Mouse (Mus musculus) adrenal gland, postnatal 25 days (tissue): ENCODE results near the gene Fbxl8. TPM values are rescaled to one million over a fixed set of nuclear protein-coding genes. Genes with fewer than 3 reads are reported as not detected.

ENCODE experiments used
- DNase-seq: peaks from one replicate; pipeline ENCODE4 v3.0.0; 2021; ENCODE audit warnings: mixed read lengths
- total RNA-seq: library from RNA; stranded (reverse); gene quantifications from 2 replicates; pipeline ENCODE4 v1.2.3, GENCODE M21; 2021

Gene Fbxl8
- total RNA-seq, 1 experiment from 2014 or later: 4.5 TPM

DNA sequence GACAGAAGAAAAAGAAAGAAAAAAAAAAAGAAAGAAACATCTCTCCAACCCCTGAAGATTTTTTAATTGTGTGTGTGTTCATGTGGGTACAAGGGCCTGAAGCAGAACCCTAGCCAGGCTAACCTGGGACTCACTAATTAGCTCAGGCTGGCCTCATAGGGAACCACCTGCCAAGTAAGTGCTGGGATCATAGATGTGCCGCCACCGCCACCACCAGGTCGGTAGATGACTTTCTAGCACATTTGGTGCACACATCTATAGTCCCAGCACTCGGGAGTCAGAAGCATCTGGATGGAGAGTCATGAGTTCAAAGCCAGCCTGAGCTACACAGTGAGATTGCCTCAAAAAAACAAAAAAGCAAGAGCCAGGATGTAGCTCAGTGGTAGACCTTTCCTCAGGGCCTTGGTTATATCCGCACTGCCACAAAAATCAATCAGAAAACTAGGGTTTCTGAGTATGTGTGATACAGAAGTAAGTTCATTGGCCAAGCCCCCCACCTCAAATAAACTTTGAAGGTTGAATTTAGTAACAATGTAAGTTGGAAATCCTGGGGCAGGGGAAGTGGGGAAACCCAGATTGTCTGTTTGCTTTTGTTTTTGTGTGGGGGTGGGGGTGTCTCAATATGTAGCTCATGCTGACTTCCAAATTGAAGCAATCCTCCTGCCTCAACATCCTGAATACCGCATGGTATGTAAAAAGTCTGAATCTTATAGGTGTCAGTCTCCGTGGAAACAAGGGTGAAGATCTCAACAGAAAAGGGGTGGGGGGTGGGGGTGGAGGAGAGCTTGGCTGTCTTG, 6.9 kb upstream of the Fbxl8 start:
- no peak for DNase-seq

DNA sequence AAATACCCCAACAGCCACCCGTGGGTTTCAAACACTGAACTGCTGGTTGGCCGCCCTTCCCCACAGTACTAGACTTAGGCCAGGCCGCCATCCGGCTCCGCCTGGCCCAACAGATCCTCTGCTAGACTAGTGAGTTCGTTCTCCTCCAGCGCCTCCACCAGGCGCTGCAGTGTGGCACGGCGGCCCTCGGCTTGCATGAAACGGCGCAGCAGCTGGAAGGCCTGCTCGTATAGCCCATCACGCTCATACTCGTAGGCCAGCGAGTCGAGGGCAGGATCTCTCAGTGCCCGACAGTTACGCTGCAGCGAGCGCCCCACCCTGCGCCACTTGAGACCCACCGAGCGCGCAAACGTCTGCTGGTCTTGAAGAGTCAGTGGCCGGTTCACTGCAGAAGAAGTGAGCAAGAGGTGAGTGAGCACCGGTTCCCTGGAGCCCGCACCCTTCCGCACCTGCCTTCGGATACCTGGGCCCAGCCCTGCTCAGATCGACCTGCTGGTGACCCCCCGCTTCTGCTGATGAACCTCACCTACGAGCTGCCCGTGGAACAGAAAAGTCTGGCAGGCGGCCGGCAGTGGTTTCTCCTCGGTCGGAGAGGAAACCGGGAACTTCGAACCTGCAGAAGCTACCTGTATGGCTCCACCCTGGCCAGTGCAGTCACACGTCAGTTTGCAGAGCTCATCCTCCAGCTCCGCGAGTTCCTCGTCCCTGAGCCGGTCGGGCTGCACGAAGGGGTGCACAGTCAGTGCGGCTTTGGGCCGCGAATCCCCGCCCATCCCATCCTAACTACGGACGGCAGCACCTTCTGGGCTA, 5.3 kb upstream of the Fbxl8 start:
- DNase-seq: peak; percentile 14

DNA sequence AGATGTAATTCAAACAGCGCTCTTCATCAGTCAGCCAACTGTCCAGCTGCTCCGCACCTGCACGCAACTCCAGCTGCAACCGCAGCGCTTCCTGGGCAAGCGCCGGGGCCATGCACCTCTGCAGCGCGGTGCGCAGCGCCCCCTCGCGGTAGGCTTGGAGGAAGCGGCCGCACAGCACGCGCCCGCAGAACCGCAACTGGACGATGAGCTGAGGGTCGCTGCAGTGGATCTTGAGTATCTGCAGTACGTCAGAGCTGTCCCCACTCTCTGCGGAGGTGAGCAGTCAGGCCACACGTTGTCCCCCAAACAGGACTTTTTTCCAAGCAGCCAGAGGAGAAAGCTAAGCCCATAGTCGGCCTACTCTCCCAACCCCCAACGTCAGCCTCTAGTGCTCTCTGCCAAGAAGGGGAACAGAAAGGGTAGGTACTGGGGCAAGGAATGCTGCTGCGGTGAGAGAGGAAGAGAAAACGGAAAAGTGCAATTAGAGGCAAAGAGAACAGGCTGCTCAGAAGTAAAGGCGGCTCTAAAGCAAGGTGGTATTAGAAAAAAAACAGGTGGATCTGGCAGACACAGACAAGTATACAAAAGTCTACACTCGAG, 4.6 kb upstream of the Fbxl8 start:
- DNase-seq: peak; percentile 85

DNA sequence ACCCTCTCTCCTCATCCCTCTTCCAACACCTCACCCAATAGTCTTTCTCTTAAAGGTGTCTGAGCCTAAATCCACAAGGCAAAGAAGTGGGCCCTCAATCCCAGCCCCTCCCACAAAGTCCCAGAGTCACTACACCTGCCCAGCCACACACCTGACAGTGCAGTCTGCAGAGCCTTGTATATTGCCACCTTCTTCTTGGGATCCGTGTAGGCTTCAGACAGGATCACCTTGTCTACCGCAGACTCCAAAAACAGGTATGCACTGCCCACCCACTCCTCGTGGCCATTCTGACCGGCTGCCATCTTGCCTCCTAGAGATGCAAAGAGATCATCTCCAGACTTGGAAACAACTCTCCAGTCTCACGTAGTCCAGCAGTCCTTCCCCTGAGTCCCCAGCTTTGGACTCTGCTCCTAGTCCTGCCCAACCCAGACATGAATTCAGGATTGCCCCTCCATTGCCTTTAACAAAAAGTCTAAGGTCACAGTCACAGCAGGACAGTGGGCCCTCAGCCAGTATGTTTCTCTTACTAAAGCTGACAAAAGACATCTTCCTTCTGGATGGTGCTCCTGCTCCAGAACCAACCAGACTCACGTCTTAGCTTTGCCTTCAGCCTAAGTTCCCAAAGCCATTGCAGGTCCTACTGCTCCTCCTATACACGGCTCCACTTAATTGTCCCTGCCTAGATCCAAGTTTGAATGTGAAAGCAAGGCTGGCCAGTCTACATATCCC, 3.9 kb upstream of the Fbxl8 start:
- no peak for DNase-seq

DNA sequence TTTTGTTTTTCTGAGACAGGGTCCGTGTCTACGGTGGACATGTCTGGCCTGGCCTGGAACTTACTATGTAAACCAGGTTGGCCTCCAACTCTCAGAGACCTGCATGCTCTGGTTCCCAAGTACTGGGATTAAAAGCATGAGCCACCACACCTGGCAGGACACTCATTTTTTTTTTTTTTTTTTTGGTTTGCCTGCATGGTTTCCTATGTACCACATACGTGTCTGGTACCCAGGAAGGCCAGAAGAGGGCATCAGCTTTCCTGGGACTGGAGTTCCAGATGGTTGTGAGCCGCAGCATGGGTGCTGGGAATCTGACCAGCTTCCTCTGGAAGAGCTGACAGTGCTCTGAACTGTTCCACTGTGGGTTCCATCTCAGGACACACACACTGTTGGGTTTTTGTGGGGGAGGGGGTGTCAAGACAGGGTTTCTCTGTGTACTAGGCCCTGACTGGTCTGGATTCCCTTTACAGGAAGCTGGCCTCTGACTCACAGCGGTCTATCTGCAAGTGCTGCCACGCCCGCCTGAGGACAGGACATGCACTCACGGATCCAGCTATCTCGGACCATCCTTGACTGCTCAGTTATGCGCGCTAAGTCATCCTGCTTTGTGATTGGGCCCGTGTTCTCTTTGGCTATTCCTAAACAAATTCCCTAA, 3.0 kb upstream of the Fbxl8 start:
- DNase-seq: no peak

DNA sequence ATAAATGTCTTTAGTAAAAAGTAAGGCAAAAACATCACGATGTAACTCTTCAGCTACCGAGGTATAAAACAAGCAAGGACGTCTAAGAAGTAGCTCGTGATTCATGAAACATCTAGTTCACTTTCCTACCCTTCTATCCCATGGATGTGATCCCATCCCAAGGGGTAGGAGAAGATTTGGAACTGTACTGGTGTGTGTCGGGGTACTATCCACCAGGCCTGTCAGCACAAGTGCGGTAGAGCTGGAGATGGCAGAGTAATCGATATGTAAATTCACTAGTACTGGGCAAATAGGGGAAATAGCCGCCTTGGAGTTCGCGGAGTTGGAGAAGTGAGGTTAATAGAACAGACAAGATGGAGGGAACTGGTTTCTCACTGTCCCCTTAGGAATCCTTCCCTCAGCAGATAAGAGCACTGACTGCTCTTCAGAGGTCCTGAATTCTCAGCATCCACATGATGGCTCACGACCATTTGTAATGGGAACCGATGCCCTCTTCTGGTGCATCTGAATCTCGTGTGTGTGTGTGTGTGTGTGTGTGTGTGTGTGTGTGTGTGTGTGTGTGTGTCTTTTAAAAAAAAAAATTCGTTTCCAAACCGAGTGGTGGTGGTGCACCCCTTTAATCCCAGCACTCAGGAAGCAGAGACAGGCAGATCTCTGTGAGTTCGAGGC, 1.1 kb upstream of the Fbxl8 start:
- DNase-seq: no peak

DNA sequence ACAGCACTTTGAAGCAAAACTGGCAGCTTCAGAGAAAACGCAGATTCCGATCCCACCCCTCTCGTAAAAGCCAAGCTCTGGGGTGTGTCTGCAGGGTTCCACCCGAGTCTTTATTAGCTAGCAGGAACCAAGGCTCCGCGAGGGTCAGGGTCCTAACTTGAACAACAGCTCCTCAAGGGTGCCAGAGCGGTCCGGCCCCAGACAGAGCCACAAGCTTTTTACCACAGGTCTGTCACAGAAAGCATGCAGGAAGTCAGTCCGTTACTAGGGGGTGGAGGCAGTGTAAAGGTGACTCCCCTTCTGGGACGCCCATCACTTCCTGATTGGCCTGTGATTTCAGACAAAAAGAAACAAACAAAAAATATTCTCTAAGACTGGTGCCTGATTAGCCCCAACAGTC, 680 bp downstream of the Fbxl8 start:
- no peak for DNase-seq

DNA sequence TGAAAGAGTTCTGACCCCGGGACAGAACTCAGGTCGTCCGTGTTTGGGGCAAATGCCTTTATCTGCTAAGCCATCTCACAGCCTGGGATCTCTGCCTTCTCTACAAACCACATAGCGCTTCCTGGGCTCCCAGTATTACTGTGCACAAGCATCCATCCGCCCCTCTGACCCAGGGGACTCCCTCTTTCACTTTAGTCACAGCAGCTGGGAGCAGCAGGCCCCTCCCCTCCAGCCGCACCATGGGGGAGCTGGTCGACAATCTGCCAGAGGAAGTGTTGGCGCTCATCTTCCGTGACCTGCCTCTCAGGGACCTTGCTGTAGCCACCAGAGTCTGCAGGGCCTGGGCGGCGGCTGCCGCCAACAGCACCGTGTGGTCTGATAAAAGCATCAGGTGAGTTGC, 2.3 kb downstream of the Fbxl8 start:
- no peak for DNase-seq

DNA sequence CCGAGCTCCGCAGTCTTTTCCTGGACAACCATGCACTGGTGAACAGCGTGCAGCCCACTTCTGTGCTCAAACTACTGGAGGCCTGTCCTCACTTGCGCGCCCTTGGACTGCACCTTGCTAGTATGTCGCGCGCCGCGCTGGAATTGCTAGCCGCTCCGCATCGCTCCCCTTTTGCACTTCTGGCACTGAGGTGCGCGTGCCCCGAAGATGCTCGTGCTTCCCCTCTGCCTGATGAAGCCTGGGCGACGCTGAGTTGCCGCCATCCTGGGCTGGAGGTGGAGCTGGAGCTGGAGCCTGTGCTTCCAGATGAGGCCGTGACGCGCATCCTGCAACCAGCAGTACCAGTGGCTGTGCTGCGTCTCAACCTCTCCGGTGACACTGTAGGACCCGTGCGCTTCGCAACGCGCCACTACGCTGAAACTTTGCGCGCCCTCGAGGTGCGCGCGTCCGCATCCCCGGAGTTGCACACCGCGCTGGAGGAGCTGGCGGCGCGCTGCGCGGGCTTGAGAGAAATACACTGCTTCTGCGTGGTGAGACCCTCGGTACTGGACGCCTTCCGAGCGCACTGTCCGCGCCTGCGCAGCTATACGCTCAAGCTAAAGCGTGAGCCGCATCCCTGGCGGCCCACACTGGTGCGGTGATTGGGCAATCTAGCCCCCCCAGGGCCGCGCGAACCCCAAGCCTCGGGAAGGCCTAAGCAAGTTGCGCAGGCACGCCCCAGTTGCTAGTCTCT, 4.1 kb downstream of the Fbxl8 start:
- no peak for DNase-seq

DNA sequence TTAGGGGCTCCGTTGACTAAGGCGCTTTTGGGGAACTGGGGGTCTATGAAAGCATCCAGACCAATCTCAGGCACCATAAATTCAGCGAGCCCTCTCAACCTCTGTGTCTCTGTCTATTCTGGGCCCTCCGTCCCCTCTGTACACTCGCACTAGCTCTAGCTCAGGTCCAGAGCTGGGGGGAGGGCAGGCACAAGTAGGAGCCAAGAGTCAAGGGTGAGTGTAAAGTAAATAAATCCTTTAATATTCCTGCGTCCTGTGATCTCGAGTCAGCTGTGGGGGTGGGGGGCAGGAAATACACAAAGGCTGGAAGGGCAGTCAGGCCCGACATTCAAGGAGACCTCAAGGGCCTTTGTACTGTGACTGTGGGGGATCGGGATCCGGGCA, 4.6 kb downstream of the Fbxl8 start:
- DNase-seq: no peak

DNA sequence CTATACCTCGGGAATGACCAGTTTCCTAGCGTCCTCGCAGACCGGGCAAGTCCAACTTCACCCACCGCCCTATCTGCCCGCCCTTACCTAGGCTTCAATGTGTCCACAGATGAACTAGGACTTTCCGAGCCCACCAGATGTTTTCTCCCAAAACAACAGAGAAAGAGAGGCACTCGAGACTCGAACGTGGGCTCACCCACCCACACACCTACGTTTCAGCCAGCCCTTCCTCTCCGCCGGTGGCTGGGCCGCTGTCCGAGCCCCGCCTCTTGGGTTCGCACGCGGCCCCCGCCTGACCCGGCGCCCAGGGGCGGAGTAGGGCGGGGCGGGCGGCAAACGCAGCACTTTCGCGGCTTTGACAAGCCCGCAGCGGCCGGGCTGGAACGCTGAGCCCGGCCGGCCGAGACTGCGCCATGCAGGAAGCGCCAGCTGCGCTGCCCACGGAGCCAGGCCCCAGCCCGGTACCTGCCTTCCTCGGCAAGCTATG, 5.1 kb downstream of the Fbxl8 start, which contains the start of gene Hsf4:
Hsf4 (plus strand) TSS at position 341 of the 487 bp plus-strand sequence.
- DNase-seq: peak; percentile 76

DNA sequence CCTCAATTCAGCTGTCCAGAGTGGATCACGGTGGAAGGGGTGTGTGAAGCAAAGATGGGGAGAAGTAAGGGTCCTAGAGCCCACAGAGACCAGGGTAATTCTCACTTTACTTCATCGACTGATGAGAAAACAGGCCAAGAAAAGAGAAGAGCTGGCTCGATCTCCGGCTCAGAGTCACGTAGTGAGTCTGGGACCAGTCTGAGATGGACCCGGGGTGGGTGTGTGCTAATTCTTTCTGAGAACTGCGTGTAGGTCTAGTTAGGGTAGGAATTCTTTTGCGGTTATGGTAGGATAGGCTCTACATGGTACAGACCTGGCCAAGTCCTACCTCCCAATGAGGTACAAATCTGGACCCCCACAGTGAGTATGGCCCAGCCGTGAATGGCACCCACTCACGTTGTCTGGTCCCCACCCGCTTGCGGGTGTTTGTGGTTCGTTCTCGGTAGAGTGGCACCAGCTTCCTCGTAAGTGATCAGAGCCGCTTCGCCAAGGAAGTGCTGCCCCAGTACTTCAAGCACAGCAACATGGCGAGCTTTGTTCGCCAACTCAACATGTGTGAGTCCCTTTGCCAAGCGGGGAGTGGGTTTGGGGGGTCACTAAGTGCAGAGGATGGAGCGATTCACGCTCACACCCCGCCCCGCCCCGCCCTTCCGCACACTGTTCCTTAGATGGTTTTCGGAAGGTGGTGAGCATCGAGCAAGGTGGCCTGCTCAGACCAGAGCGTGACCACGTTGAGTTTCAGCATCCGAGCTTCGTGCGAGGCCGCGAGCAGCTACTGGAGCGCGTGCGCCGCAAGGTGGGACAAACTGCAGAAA, 5.9 kb downstream of the Fbxl8 start:
- no peak for DNase-seq

DNA sequence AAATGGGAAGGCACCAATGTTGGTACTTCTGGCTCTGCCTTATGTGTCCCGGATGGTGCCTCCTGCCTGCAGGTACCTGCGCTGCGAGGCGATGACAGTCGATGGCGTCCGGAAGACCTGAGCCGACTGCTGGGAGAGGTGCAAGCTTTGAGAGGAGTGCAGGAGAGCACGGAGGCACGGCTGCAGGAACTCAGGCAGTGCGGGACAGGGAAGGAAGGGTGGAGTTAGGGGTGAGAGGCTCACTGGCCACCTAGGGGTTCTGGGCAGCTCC, 6.4 kb downstream of the Fbxl8 start:
- DNase-seq: no peak

DNA sequence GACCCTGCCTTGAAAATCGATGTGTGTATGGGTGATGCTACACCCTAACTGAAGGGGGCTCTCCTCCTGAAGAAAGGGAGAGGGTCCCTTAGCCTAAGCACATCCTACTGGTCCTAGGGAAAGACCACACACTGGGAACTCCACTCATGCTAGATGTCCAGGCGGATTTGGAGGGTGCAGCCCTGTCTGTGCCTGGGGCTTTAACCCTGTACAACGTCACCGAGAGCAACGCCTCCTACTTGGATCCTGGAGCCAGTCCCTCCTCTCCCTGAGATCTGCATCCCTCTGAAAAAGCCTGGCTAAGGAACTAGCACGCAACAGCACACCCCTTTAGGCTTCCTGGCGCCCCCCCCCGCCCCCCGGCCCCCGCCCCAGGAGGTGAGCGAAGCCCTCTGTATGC, 10.9 kb downstream of the Fbxl8 start:
- no peak for DNase-seq

DNA sequence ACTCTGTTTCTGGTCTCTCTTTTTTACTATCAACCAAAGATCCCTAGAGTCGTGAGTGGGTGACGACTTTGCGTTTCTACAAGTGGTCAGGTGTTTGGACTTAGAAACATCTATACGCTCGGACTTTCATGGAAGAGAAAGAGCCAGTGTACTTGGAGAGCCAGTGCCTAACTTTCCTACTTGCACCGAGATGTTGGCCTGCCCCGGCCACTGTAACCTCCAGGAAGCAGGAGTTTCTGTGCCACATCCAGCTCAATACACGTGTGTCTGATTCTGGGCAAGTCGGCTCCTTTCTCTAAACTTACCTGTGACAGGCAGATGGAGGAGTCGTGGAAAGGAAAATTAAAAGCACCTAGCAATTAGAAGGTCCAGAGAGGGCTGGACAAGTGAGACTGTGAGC, 11.4 kb downstream of the Fbxl8 start, which contains the start of gene Nol3:
Nol3 (plus strand) TSS at position 301 of the 400 bp plus-strand sequence.
- no peak for DNase-seq

DNA sequence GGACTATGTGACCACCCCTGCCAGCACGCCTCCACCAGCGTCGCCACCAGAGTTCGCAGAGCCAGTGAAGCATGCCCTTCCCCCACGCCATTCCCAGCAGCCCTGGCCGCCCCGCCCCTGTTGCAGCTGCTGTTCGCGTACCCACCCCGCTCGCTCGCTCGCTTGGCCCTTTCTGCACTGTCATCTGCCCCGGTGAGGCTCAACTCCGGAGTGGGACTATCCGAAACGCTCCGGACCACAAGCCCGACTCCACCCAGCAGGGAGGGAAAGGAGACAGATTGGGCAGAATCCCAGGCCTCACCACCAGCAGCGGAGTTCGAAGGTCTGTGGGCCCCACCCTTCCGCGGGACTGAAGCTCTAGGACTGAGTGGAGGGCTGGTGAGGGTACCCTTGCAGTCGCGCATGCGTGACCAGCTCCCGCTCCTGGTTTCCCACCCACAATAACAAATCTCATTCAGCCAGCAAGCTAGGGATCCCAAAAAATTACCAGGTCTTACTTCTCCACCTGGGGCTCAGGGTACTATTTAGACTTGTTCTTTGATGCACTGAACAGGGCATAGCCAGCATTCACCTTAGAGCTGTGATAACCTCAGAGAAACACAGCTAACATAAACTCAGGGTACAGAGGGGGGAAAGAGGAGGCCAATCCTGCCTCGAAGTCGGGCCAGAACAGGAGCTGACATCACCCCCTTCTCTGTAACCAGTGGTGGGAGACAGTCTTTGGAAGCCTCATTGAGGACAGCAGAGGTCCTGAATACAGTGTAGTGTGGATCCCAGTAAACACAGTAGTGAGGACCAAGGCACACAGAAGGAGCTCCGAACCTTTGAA, 12.1 kb downstream of the Fbxl8 start:
- peak; percentile 66 for DNase-seq

DNA sequence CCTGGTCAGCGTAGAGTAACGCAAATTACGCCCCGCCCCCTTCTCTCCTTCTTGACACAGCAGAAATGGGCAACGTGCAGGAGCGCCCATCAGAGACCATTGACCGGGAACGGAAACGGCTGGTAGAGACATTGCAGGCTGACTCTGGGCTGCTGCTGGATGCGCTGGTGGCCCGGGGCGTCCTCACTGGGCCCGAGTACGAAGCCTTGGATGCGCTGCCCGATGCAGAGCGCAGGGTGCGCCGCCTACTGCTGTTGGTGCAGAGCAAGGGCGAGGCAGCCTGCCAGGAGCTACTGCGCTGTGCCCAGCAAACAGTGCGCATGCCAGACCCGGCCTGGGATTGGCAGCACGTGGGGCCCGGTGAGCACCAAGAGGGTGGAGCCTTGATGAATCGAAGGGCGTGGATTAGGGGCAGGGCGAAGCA, 14.5 kb downstream of the Fbxl8 start:
- peak; percentile 91 for DNase-seq

DNA sequence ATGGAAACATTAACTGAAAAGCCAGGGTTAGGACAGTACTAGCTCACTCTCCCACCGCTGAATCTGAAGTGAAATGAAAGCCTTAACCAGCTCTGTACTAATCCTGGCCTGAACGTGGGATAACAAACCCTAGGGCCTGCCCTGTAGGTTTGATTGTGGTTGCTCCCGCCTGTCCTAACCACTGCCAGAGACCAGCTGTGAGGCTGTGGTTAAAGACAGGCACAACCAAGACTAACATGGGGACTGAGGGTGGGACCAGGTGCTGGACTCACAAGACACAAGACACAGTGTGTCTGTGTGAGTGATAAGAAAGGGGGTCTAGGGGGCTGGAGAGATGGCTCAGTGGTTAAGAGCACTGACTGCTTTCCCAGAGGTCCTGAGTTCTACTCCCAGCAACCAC, 16.1 kb downstream of the Fbxl8 start:
- no peak for DNase-seq

DNA sequence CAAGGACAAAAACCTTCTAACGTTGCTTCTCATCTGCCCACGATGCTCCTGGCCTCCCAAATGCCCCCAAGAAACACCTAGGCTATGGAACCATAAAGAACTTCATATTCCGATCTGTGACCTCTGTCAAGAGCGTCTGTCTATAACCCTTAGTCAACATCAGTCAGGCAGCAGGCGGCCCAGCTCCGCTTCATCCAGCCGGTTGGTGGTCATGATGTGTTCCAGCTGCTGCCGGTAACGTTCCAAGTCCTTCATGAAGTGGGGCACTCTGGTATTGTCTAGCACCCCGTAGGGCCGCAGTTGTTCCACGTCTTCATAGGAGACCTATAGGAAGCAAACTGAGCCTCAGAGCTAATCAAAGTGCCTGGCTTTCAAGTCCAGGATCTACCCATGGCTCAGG, 17.4 kb downstream of the Fbxl8 start:
- no peak for DNase-seq
